ENCODE assay signal across 8 mouse cellular contexts in genomic region chr4:133757269-133757835, GRCm38 (mm10). TPM values are rescaled to one million over a fixed set of nuclear protein-coding genes. Genes with fewer than 3 reads are reported as not detected.
DNase-seq lines count a peak whose midpoint lies in the region; ATAC-seq and TF ChIP-seq lines count a peak whose summit lies in the region.

No protein-coding gene starts in this region.

- H3K9me3 ChIP-seq in forebrain, embryonic 13.5 days (replicated peaks), result no peaks in the 10 kb centered on the region
- no peaks in the 10 kb centered on the region for H3K9me3 ChIP-seq in liver, postnatal 0 days (ENCODE audit: low read length)
- H3K9me3 ChIP-seq in neural tube, embryonic 14.5 days (ENCODE audit: control insufficient read depth, low read length), result no peaks in the 10 kb centered on the region

- no peak for TF ChIP-seq EP300 in liver, postnatal 0 days (IDR thresholded peaks at IDR 0.05; ENCODE audit: low read depth)

- peak overlapping the region; percentile 100 for H3K9ac ChIP-seq in forebrain, embryonic 13.5 days
- H3K9ac ChIP-seq in liver, postnatal 0 days (replicated peaks), result peak overlapping the region; percentile 100
- H3K9ac ChIP-seq in neural tube, embryonic 14.5 days (replicated peaks; ENCODE audit: low read depth, low read length), result peak overlapping the region; percentile 39

- H3K27ac ChIP-seq in forebrain, embryonic 13.5 days, result peak overlapping the region; percentile 100
- H3K27ac ChIP-seq in liver, postnatal 0 days (ENCODE audit: low read depth), result peak overlapping the region; percentile 100
- peak overlapping the region; percentile 92 for H3K27ac ChIP-seq in neural tube, embryonic 14.5 days (ENCODE audit: low read depth, low read length)

- H3K4me3 ChIP-seq in forebrain, embryonic 13.5 days, result peak overlapping the region; percentile 100
- H3K4me3 ChIP-seq in liver, postnatal 0 days (ENCODE audit: low read depth, low read length), result peak overlapping the region; percentile 83
- H3K4me3 ChIP-seq in neural tube, embryonic 14.5 days (ENCODE audit: low read depth, low read length), result peak overlapping the region; percentile 42

- intact Hi-C loops in heart, postnatal 10 days (cut with DNase I), result loop anchor here (1.0 kb wide), 1 partner anchor 86 kb away; no protein-coding TSS in a partner anchor

- peak; percentile 45; the same call in 1 of the 2 replicates for ATAC-seq in cerebellum, adult (ENCODE audit: insufficient number of reproducible peaks, low FRiP score, low TSS enrichment)
- peak; percentile 9 for ATAC-seq in forebrain, embryonic 13.5 days
- ATAC-seq in liver, postnatal 0 days, result peak; percentile 43
- no peak; the same call in 1 of the 2 replicates for ATAC-seq in neural tube, embryonic 14.5 days (ENCODE audit: low read depth)

- TF ChIP-seq CTCF in liver, postnatal 0 days (IDR thresholded peaks at IDR 0.05; ENCODE audit: low read depth), result 0 out of 2 replicates have a peak, but pooled peaks have one; percentile 13

- H3K4me2 ChIP-seq in forebrain, embryonic 13.5 days, result peak overlapping the region; percentile 98
- H3K4me2 ChIP-seq in liver, postnatal 0 days (ENCODE audit: low read depth, low read length), result peak overlapping the region; percentile 99
- peak overlapping the region; percentile 64 for H3K4me2 ChIP-seq in neural tube, embryonic 14.5 days (ENCODE audit: low read depth, low read length)

- H3K27me3 ChIP-seq in forebrain, embryonic 13.5 days, result no peaks in the 10 kb centered on the region
- no peaks in the 10 kb centered on the region for H3K27me3 ChIP-seq in liver, postnatal 0 days (ENCODE audit: insufficient read depth, low read length)
- H3K27me3 ChIP-seq in neural tube, embryonic 14.5 days (ENCODE audit: control insufficient read depth, insufficient read depth, low read length), result no peaks in the 10 kb centered on the region

- DNase-seq in ES-CJ7 (ENCODE audit: low read depth, low spot score), result peak; percentile 95
- DNase-seq in heart, postnatal 10 days, result peak; percentile 92 to 93
- DNase-seq in large intestine, adult 2 months (ENCODE audit: low read depth, low spot score), result peak; percentile 76
- DNase-seq in liver, postnatal 0 days, result peak; percentile 86
- DNase-seq in testis, postnatal 10 days (ENCODE audit: low spot score), result peak; percentile 91

- no peaks in the 10 kb centered on the region for H3K36me3 ChIP-seq in forebrain, embryonic 13.5 days (ENCODE audit: poor library complexity, severe bottlenecking)
- no peaks in the 10 kb centered on the region for H3K36me3 ChIP-seq in liver, postnatal 0 days (replicated peaks; ENCODE audit: insufficient read depth, low read length)
- H3K36me3 ChIP-seq in neural tube, embryonic 14.5 days (ENCODE audit: control insufficient read depth, insufficient read depth, low read length), result no peaks in the 10 kb centered on the region

- under 1% methylated on average over 38 of the region's 38 CpGs for WGBS in forebrain, embryonic 13.5 days
- WGBS in large intestine, adult 2 months, result under 1% methylated on average over 38 of the region's 38 CpGs
- WGBS in liver, postnatal 0 days (ENCODE audit: insufficient replicate concordance), result under 1% methylated on average over 38 of the region's 38 CpGs
- WGBS in neural tube, embryonic 14.5 days, result under 1% methylated on average over 38 of the region's 38 CpGs

- H3K4me1 ChIP-seq in forebrain, embryonic 13.5 days, result peaks cover 30% of the 10 kb centered on the region
- peaks cover 20% of the 10 kb centered on the region for H3K4me1 ChIP-seq in liver, postnatal 0 days (ENCODE audit: insufficient read depth)
- peaks cover 16% of the 10 kb centered on the region for H3K4me1 ChIP-seq in neural tube, embryonic 14.5 days (ENCODE audit: control insufficient read depth, insufficient read depth, low read length)

RNA-seq across cellular contexts. Expression of gene Arid1a, which starts 0.8 kb away (rescaled TPM):
- polyA plus RNA-seq in forebrain, embryonic 13.5 days (2015; fragmentation: Nextera tagmentation; extraction: Ambion mirVana), result 44.7 and 48.9 TPM in 2 replicates
- total RNA-seq in heart, postnatal 10 days (2021), result 10 to 100 TPM; 55.3 to 61.9 TPM
- polyA plus RNA-seq in large intestine, adult 2 months (2012; rRNA removed), result 25.2 and 39.5 TPM in 2 replicates
- polyA plus RNA-seq in liver, postnatal 0 days (2015; fragmentation: Nextera tagmentation; extraction: Ambion mirVana), result 6.1 and 6.2 TPM in 2 replicates
- polyA plus RNA-seq in neural tube, embryonic 14.5 days (2014; fragmentation: Nextera tagmentation; extraction: Ambion mirVana), result 40.6 and 45.6 TPM in 2 replicates

Comparison
In these comparisons a context has a peak if more than half of its experiments do, and no peak if none do; other contexts are left out.
1. H3K4me3 ChIP-seq: peak in every context shown above with its lines; median percentile 100 in forebrain, embryonic 13.5 days; 83 in liver, postnatal 0 days; 42 in neural tube, embryonic 14.5 days.
2. H3K9ac ChIP-seq: peak in every context shown above with its lines; median percentile 100 in forebrain, embryonic 13.5 days; 100 in liver, postnatal 0 days; 39 in neural tube, embryonic 14.5 days.